Mouse (Mus musculus): ENCODE measurements at regions not wholly inside any gene's neighbourhood (a gene's known extent, or its start where the extent isn't known, plus 50 kb on each side); places are given as distances from the start of the nearest gene placed in this dataset.
"Not testable (repeated sequence)": the region's sequence is repeated elsewhere in the genome, so short reads cannot be mapped to it uniquely, and the experiment has no call there.

- DNase-seq (ENCODE audit: low spot score): not testable (repeated sequence)
Measured at GRCm38 (mm10) chr17:9066633-9067032, 78.5 kb downstream of the 1700010I14Rik start.

GRCm38 (mm10) chr17:9068859-9069602 is 80.9 kb downstream of the 1700010I14Rik start:
- Histone ChIP-seq H3K27ac (replicated peaks; ENCODE audit: low read depth, low read length) (no peak overlapping the region), H3K27me3 (ENCODE audit: control insufficient read depth, insufficient read depth, low read length) (no peaks in the 10 kb centered on the region), H3K4me1 (ENCODE audit: control insufficient read depth, insufficient read depth, low read length) (no peaks in the 10 kb centered on the region), H3K4me2 (replicated peaks; ENCODE audit: low read depth, low read length, severe bottlenecking) (no peak overlapping the region), H3K36me3 (ENCODE audit: control insufficient read depth, insufficient read depth, low read length) (no peaks in the 10 kb centered on the region), H3K9ac (ENCODE audit: low read depth, low read length, severe bottlenecking) (no peak overlapping the region), H3K4me3 (replicated peaks; ENCODE audit: low read length) (no peak overlapping the region), H3K9me3 (ENCODE audit: control insufficient read depth, low read length) (no peaks in the 10 kb centered on the region)
- DNase-seq (ENCODE audit: low spot score) (no peak), ATAC-seq (ENCODE audit: low FRiP score, low read depth) (no peak)
- no peak for TF ChIP-seq POLR2A (IDR thresholded peaks at IDR 0.05; ENCODE audit: borderline replicate concordance, extremely low read depth, insufficient read depth, insufficient read length)
- 82% methylated on average over 5 of the region's 5 CpGs for WGBS

More at GRCm38 (mm10) chr17:9066633-9067032, 78.5 kb downstream of the 1700010I14Rik start:
- not testable (repeated sequence) for ATAC-seq (ENCODE audit: low FRiP score, low read depth); H3K36me3 ChIP-seq (ENCODE audit: control insufficient read depth, insufficient read depth, low read length); H3K4me3 ChIP-seq (replicated peaks; ENCODE audit: low read length); H3K4me2 ChIP-seq (replicated peaks; ENCODE audit: low read depth, low read length, severe bottlenecking); H3K4me1 ChIP-seq (ENCODE audit: control insufficient read depth, insufficient read depth, low read length); H3K27ac ChIP-seq (replicated peaks; ENCODE audit: low read depth, low read length); H3K9me3 ChIP-seq (ENCODE audit: control insufficient read depth, low read length); H3K9ac ChIP-seq (ENCODE audit: low read depth, low read length, severe bottlenecking); H3K27me3 ChIP-seq (ENCODE audit: control insufficient read depth, insufficient read depth, low read length)
- 8% methylated on average over 2 of the region's 2 CpGs for WGBS

GRCm38 (mm10) chr17:9083629-9084028 is 95.5 kb downstream of the 1700010I14Rik start:
- Histone ChIP-seq H3K4me3 (replicated peaks; ENCODE audit: low read length) (no peak overlapping the region), H3K4me1 (ENCODE audit: control insufficient read depth, insufficient read depth, low read length) (no peaks in the 10 kb centered on the region), H3K9ac (ENCODE audit: low read depth, low read length, severe bottlenecking) (no peak overlapping the region), H3K9me3 (ENCODE audit: control insufficient read depth, low read length) (no peaks in the 10 kb centered on the region), H3K36me3 (ENCODE audit: control insufficient read depth, insufficient read depth, low read length) (no peaks in the 10 kb centered on the region), H3K27me3 (ENCODE audit: control insufficient read depth, insufficient read depth, low read length) (no peaks in the 10 kb centered on the region), H3K4me2 (replicated peaks; ENCODE audit: low read depth, low read length, severe bottlenecking) (no peak overlapping the region), H3K27ac (replicated peaks; ENCODE audit: low read depth, low read length) (no peak overlapping the region)
- TF ChIP-seq POLR2A (IDR thresholded peaks at IDR 0.05; ENCODE audit: borderline replicate concordance, extremely low read depth, insufficient read depth, insufficient read length): no peak
- no peak for DNase-seq (ENCODE audit: low spot score)
- ATAC-seq (ENCODE audit: low FRiP score, low read depth): no peak
- 88% methylated on average over 5 of the region's 5 CpGs for WGBS

GRCm38 (mm10) chr17:9127866-9128265 is 139.7 kb downstream of the 1700010I14Rik start:
- Histone ChIP-seq H3K4me1 (ENCODE audit: control insufficient read depth, insufficient read depth, low read length) (no peaks in the 10 kb centered on the region), H3K9me3 (ENCODE audit: control insufficient read depth, low read length) (no peaks in the 10 kb centered on the region), H3K9ac (ENCODE audit: low read depth, low read length, severe bottlenecking) (no peak overlapping the region), H3K27me3 (ENCODE audit: control insufficient read depth, insufficient read depth, low read length) (no peaks in the 10 kb centered on the region), H3K36me3 (ENCODE audit: control insufficient read depth, insufficient read depth, low read length) (no peaks in the 10 kb centered on the region), H3K27ac (replicated peaks; ENCODE audit: low read depth, low read length) (no peak overlapping the region), H3K4me3 (replicated peaks; ENCODE audit: low read length) (no peak overlapping the region), H3K4me2 (replicated peaks; ENCODE audit: low read depth, low read length, severe bottlenecking) (no peak overlapping the region)
- 51% methylated on average over 8 of the region's 8 CpGs for WGBS
- DNase-seq (ENCODE audit: low spot score): no peak
- no peak for TF ChIP-seq POLR2A (IDR thresholded peaks at IDR 0.05; ENCODE audit: borderline replicate concordance, extremely low read depth, insufficient read depth, insufficient read length)
- no peak for ATAC-seq (ENCODE audit: low FRiP score, low read depth)

GRCm38 (mm10) chr17:9145605-9146223 is 157.6 kb downstream of the 1700010I14Rik start:
- H3K27me3 ChIP-seq (ENCODE audit: control insufficient read depth, insufficient read depth, low read length): no peaks in the 10 kb centered on the region
- no peak overlapping the region for H3K4me3 ChIP-seq (replicated peaks; ENCODE audit: low read length)
- H3K9me3 ChIP-seq (ENCODE audit: control insufficient read depth, low read length): no peaks in the 10 kb centered on the region
- no peak for TF ChIP-seq POLR2A (IDR thresholded peaks at IDR 0.05; ENCODE audit: borderline replicate concordance, extremely low read depth, insufficient read depth, insufficient read length)
- H3K36me3 ChIP-seq (ENCODE audit: control insufficient read depth, insufficient read depth, low read length): no peaks in the 10 kb centered on the region
- ATAC-seq (ENCODE audit: low FRiP score, low read depth) (no peak), DNase-seq (ENCODE audit: low spot score) (no peak)
- no peak overlapping the region for H3K9ac ChIP-seq (ENCODE audit: low read depth, low read length, severe bottlenecking)
- no peak overlapping the region for H3K27ac ChIP-seq (replicated peaks; ENCODE audit: low read depth, low read length)
- 61% methylated on average over 6 of the region's 6 CpGs for WGBS
- H3K4me2 ChIP-seq (replicated peaks; ENCODE audit: low read depth, low read length, severe bottlenecking): no peak overlapping the region
- no peaks in the 10 kb centered on the region for H3K4me1 ChIP-seq (ENCODE audit: control insufficient read depth, insufficient read depth, low read length)

Measured in limb, embryonic 14.5 days (tissue).